Mouse (Mus musculus): ENCODE measurements around the gene Rorb. TPM values are rescaled to one million over a fixed set of nuclear protein-coding genes. Genes with fewer than 3 reads are reported as not detected.

Gene Rorb
- total RNA-seq, 2 experiments from 2014 or later: not detected

DNA sequence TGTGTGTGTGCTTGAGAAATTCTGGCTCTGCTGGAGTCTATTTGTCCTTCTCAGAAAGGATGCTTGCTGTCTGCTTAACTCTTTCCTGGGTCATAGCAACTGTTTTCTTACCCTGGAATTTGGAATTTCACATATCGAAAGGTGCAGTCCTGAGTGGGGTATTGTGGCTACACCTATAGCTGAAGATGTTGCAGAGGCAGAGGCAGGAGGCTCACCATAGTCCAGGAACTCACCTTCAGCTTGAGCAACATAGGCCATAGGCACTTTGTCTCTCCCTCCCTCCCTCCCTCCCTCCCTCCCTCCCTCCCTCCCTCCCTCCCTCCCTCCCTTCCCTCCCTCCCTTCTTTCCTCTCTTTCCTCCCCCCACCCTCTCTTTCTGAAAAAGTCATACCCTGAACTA, 221.4 kb downstream of the Rorb start:
- ATAC-seq (ENCODE audit: poor library complexity, severe bottlenecking): no peak

DNA sequence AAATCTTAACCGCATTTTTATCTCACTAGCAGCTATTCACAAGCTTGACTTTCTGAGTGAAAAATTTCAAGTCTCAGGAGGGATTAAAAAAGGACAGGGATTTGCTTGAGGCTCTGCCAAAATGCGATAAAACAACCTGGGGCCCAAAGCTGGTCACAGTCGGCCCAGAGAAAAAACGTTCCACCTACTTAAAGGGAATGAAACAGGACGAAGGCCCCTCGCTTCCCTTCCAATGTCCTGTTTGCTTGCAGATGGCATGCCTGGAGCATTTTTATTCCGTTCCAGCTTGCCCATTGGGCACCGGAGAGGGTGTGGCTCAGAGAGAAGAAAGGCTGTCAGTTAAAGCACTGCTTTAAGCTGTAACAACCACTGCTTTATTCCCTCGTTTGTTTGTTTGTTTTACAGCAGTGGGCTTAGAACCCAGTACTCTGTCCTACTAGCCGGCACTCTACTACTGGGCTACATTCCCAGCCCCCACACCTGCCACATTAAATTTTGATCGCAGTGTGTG, 221.8 kb downstream of the Rorb start:
- ATAC-seq (ENCODE audit: poor library complexity, severe bottlenecking): no peak

DNA sequence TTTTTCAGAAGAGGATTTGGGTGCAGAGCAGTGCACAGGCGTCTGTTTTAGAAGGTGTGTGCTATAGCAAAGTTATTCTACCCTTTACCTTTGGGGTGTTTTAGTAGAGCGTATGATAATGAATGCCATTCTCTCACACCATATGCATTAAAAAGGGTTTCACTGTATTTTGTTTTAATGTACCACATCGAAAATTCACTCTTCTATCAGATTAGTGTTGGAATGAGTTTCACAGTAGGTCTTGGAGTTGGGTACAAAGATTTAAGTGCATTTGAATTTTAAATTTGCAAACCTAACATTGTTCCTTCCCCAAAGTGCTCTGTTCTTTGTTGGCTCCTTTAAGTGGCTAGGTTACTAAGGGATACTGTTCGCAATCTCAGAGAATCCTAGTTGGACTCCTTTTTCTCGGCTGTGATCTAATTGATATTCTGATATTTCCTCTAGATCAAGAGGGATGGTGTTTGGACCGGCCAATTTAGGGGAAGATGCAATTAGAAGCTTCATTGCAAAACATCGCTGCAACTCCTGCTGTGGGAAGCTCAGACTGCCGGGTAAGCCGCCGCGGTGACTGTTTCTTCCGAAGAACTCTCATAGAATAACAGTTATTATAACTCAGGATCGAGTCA, 222.4 kb downstream of the Rorb start:
- ATAC-seq (ENCODE audit: poor library complexity, severe bottlenecking): no peak

DNA sequence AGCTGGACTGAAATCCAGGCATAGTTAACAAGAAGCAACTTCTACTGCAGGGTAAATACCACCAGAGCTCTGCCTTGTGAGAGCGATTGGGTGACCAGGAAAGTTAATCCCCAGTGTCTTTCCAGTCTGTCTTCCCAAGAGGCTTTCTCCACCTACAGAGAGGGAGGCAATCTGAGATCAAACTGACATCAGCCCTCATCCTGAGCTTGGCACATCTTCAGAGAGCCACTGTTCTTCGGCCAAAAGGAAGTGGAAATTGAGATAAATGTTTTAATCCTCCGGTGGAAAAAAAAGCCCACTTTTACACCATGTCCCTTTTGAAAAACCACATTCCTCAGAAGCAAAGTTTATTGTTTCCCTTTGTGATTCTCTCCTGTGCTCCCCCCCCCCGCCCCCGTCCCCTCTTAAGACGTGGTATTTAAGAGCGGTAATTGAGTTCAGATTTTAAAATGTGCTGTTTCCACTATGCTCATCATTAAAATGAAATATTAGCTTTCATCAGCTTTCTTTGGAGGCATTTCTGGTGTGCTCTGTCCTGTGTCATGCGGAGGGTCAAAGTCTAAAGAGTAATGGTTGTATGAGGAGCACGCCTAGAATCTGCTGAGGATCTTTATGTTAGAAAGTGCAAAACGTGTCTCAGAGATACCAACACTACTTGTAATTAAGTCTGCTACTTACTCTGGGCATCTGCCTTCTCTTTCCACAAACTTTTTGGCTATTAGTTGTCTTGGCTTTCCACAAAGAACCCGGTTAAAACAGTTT, 223.2 kb downstream of the Rorb start:
- ATAC-seq (ENCODE audit: poor library complexity, severe bottlenecking): no peak

DNA sequence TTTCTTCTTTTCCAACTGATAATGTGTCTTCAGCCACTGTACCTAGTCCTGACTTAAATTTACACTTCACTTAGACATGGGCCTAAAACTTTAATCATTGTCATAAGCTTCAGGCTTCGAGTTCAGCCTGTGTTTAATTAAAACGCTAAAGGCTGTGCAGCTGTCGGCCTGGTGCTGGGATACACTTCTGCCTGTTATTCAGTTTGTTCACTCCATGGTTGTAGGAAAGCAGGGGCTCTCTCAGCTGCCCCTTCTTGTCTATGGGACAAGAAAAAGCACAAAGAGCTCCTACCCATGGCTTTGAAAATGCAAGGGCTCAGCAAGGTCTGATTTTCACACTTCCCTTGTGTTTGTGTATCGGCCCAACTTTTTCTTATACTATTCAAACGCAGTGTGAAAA, 229.8 kb downstream of the Rorb start:
- no peak for ATAC-seq (ENCODE audit: poor library complexity, severe bottlenecking)

Data from megakaryocyte, adult 5-6 weeks (primary cell).